Mouse (Mus musculus) liver, postnatal 0 days (tissue): ENCODE results near the gene Olfr160. TPM values are rescaled to one million over a fixed set of nuclear protein-coding genes. Genes with fewer than 3 reads are reported as not detected.

Source experiments
- ATAC-seq: fragments of 200-750 bp; cut with Nextera tagmentation; 2 replicates; pipeline ENCODE4 v1.8.0; 2017; ENCODE audit warnings: mild to moderate bottlenecking, moderate library complexity
- DNase-seq: peaks from one replicate; pipeline ENCODE4 v3.0.0-alpha.2; 2016
- H3K27ac ChIP-seq: fragments of 300-500 bp; sonication (generic); 2 replicates; pipeline ENCODE4 v1.5.1; 2014; ENCODE audit warnings: antibody characterized with exemption, moderate library complexity, mild to moderate bottlenecking, low read depth
- H3K27me3 ChIP-seq: fragments of 300-500 bp; sonication (generic); 2 replicates; pipeline ENCODE4 v1.6.1; 2014; ENCODE audit warnings: low read length, control low read depth, mixed read lengths; ENCODE audit not compliant: insufficient read depth
- H3K36me3 ChIP-seq: fragments of 300-500 bp; sonication (generic); replicated peaks from 2 replicates; pipeline ENCODE4 v1.6.1; 2014; ENCODE audit warnings: mild to moderate bottlenecking, control low read depth, low read length, moderate library complexity, mixed read lengths; ENCODE audit not compliant: insufficient read depth
- H3K4me1 ChIP-seq: fragments of 300-500 bp; sonication (generic); 2 replicates; pipeline ENCODE4 v1.6.1; 2014; ENCODE audit warnings: antibody characterized with exemption, mild to moderate bottlenecking, control low read depth; ENCODE audit not compliant: insufficient read depth
- H3K4me2 ChIP-seq: fragments of 300-500 bp; sonication (generic); 2 replicates; pipeline ENCODE4 v1.6.1; 2014; ENCODE audit warnings: low read depth, mild to moderate bottlenecking, low read length, moderate library complexity, mixed read lengths
- H3K4me3 ChIP-seq: fragments of 300-500 bp; sonication (generic); 2 replicates; pipeline ENCODE4 v1.5.1; 2014; ENCODE audit warnings: low read depth, low read length
- H3K9ac ChIP-seq: fragments of 300-500 bp; sonication (generic); replicated peaks from 2 replicates; pipeline ENCODE4 v1.6.1; 2014; ENCODE audit warnings: mild to moderate bottlenecking, moderate library complexity
- H3K9me3 ChIP-seq: fragments of 300-500 bp; sonication (generic); 2 replicates; pipeline ENCODE4 v1.6.1; 2016; ENCODE audit warnings: mild to moderate bottlenecking, control low read depth, low read length, mixed read lengths
- CTCF ChIP-seq: sonication (generic); IDR thresholded peaks from 2 replicates; pipeline ENCODE4 v1.5.1; 2016; ENCODE audit warnings: antibody characterized with exemption, low read depth
- EP300 ChIP-seq: IDR thresholded peaks from 2 replicates; pipeline ENCODE4 v1.6.1; 2016; ENCODE audit warnings: antibody characterized with exemption, low read depth, mild to moderate bottlenecking
- WGBS: fragments of 180-500 bp; shearing (Covaris S2); extraction: QIAGEN DNeasy Blood & Tissue Kit; methylation state at CpG from one replicate; pipeline ENCODE4 v1.1.7; 2014; ENCODE audit not compliant: insufficient replicate concordance; 5-methylcytosine and 5-hydroxymethylcytosine counted together
- polyA plus RNA-seq: library from polyadenylated mRNA; unstranded; fragments of >200 nt; fragmentation: Nextera tagmentation; extraction: Ambion mirVana; gene quantifications from 2 replicates; pipeline ENCODE4 v1.2.1, GENCODE M21; 2015

Olfr160 gene
- polyA plus RNA-seq, result not detected in 2 replicates

DNA sequence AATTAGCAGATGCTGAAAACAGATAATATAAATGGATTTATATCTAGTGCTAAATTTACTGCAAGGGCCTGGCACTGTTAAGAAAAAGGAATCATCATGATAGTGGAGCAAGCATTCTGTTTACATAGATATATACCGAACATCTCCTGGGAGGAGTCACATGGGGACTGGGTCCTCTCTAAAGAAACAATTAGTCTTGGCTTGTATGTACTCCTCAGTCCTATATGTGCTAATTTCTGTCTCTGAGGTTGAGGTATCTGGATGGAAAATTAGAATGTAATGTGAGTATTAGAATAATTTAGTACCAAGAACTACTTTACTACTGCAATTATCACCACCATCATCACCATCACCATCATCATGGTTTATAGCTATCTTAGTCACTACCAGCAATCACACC lies at the start of gene Olfr160:
Gene Olfr160 (minus strand): TSS at position 101 of the 400 bp plus-strand sequence.
- no peak within 1 kb of the TSS for H3K4me2 ChIP-seq
- no peaks in the 10 kb centered on the region for H3K27me3 ChIP-seq
- no peaks in the 10 kb centered on the region for H3K9me3 ChIP-seq
- no peak within 1 kb of the TSS for H3K9ac ChIP-seq
- H3K4me1 ChIP-seq, result no peaks in the 10 kb centered on the region
- DNase-seq, result no peak
- 79% methylated on average over 1 of the region's 1 CpGs for WGBS
- no peak within 1 kb of the TSS for H3K4me3 ChIP-seq
- H3K27ac ChIP-seq, result no peak within 1 kb of the TSS
- H3K36me3 ChIP-seq, result no peaks in the 10 kb centered on the region
- ATAC-seq, result no peak
- no peak for TF ChIP-seq CTCF
- no peak for TF ChIP-seq EP300

GRCm38 (mm10) chr9:37762541-37762940 lies 46.5 kb upstream of the Olfr160 start:
- no peak overlapping the region for H3K9ac ChIP-seq
- WGBS, result 42% methylated on average over 2 of the region's 2 CpGs
- no peak for ATAC-seq
- no peaks in the 10 kb centered on the region for H3K9me3 ChIP-seq
- no peak overlapping the region for H3K27ac ChIP-seq
- H3K4me2 ChIP-seq, result no peak overlapping the region
- no peaks in the 10 kb centered on the region for H3K4me1 ChIP-seq
- no peak for DNase-seq
- no peaks in the 10 kb centered on the region for H3K36me3 ChIP-seq
- TF ChIP-seq EP300 (no peak), CTCF (no peak)
- no peaks in the 10 kb centered on the region for H3K27me3 ChIP-seq
- H3K4me3 ChIP-seq, result no peak overlapping the region

- Histone ChIP-seq H3K4me3 (no peak overlapping the region), H3K9ac (no peak overlapping the region), H3K27ac (no peak overlapping the region), H3K9me3 (no peaks in the 10 kb centered on the region), H3K27me3 (no peaks in the 10 kb centered on the region), H3K4me2 (no peak overlapping the region), H3K4me1 (no peaks in the 10 kb centered on the region), H3K36me3 (no peaks in the 10 kb centered on the region)
- ATAC-seq (no peak), DNase-seq (no peak)
- 85% methylated on average over 2 of the region's 2 CpGs for WGBS
- TF ChIP-seq CTCF (no peak), EP300 (no peak)
These were observed 45.7 kb upstream of the Olfr160 start for GRCm38 (mm10) chr9:37761728-37762127.

- no peak overlapping the region for H3K9ac ChIP-seq
- no peaks in the 10 kb centered on the region for H3K36me3 ChIP-seq
- H3K4me2 ChIP-seq, result no peak overlapping the region
- H3K27me3 ChIP-seq, result no peaks in the 10 kb centered on the region
- H3K9me3 ChIP-seq, result no peaks in the 10 kb centered on the region
- WGBS, result 66% methylated on average over 4 of the region's 4 CpGs
- no peak overlapping the region for H3K4me3 ChIP-seq
- no peak for DNase-seq
- ATAC-seq, result no peak
- no peak overlapping the region for H3K27ac ChIP-seq
- H3K4me1 ChIP-seq, result no peaks in the 10 kb centered on the region
- no peak for TF ChIP-seq CTCF
- TF ChIP-seq EP300, result no peak
These were observed 36.0 kb upstream of the Olfr160 start for GRCm38 (mm10) chr9:37752006-37752405.

GRCm38 (mm10) chr9:37751467-37751866 lies 35.4 kb upstream of the Olfr160 start:
- WGBS, result 78% methylated on average over 2 of the region's 2 CpGs
- ATAC-seq, result no peak
- TF ChIP-seq EP300 (no peak), CTCF (no peak)

GRCm38 (mm10) chr9:37750319-37751075 lies 34.4 kb upstream of the Olfr160 start:
- no peaks in the 10 kb centered on the region for H3K4me1 ChIP-seq
- no peak overlapping the region for H3K4me3 ChIP-seq
- 48% methylated on average over 7 of the region's 7 CpGs for WGBS
- ATAC-seq (no peak), DNase-seq (no peak)
- no peaks in the 10 kb centered on the region for H3K27me3 ChIP-seq
- H3K36me3 ChIP-seq, result no peaks in the 10 kb centered on the region
- no peak for TF ChIP-seq CTCF
- no peak for TF ChIP-seq EP300
- no peaks in the 10 kb centered on the region for H3K9me3 ChIP-seq
- no peak overlapping the region for H3K27ac ChIP-seq
- no peak overlapping the region for H3K4me2 ChIP-seq
- H3K9ac ChIP-seq, result no peak overlapping the region

More at GRCm38 (mm10) chr9:37751467-37751866, 35.4 kb upstream of the Olfr160 start:
- H3K27me3 ChIP-seq, result no peaks in the 10 kb centered on the region
- no peaks in the 10 kb centered on the region for H3K4me1 ChIP-seq
- no peaks in the 10 kb centered on the region for H3K9me3 ChIP-seq
- no peak for DNase-seq
- H3K4me3 ChIP-seq, result no peak overlapping the region
- H3K27ac ChIP-seq, result no peak overlapping the region
- H3K4me2 ChIP-seq, result no peak overlapping the region
- no peak overlapping the region for H3K9ac ChIP-seq
- no peaks in the 10 kb centered on the region for H3K36me3 ChIP-seq

DNA sequence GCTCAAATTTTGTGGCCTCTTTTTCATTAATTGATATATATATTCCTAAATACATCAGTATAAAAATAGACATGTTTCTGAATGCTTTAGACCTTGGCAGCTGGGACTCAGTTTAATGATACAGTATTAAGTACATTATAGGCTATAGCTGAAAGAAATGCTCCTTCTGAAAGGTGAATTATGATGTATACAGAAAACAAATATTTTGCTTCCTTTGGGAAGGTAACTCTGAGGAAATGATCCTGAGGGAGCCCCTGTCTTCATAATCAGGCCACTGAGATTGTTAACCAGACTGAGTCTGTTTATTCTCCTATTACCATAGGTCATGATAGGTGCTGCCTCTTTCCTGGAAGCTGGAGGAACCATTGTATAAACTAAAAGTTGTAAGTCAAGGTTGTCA lies 28.8 kb upstream of the Olfr160 start, which contains the start of gene Olfr874:
Gene Olfr874 (plus strand): TSS at position 301 of the 400 bp plus-strand sequence.
- no peaks in the 10 kb centered on the region for H3K9me3 ChIP-seq
- DNase-seq (no peak), ATAC-seq (no peak)
- H3K27ac ChIP-seq, result no peak within 1 kb of the TSS
- H3K27me3 ChIP-seq, result no peaks in the 10 kb centered on the region
- H3K4me1 ChIP-seq, result no peaks in the 10 kb centered on the region
- no peak for TF ChIP-seq EP300
- TF ChIP-seq CTCF, result no peak
- no peaks in the 10 kb centered on the region for H3K36me3 ChIP-seq
- H3K9ac ChIP-seq, result no peak within 1 kb of the TSS
- no peak within 1 kb of the TSS for H3K4me3 ChIP-seq
- no peak within 1 kb of the TSS for H3K4me2 ChIP-seq
